ENCODE assay signal across 12 mouse cellular contexts in genomic region chr11:19899621-19900020, GRCm38 (mm10). TPM values are rescaled to one million over a fixed set of nuclear protein-coding genes. Genes with fewer than 3 reads are reported as not detected.
DNase-seq lines count a peak whose midpoint lies in the region; ATAC-seq and TF ChIP-seq lines count a peak whose summit lies in the region.
"Had no signal": no experiment of that assay in that cellular context is flagged by ENCODE, and none has a peak within 500 bp of the region (broad histone marks: within the 10 kb centered on the region; RNA-seq: fewer than 3 reads in every experiment).

No protein-coding gene starts in this region.

- H3K4me1 ChIP-seq in stomach, postnatal 0 days (replicated peaks; ENCODE audit: control insufficient read depth, insufficient read depth): no peaks in the 10 kb centered on the region
- H3K4me1 ChIP-seq: heart, embryonic 15.5 days had no signal

- H3K27me3 ChIP-seq in stomach, postnatal 0 days (ENCODE audit: control insufficient read depth, insufficient read depth, low read length): no peaks in the 10 kb centered on the region
- H3K27me3 ChIP-seq: heart, embryonic 15.5 days had no signal

- peak; percentile 81 for ATAC-seq in frontal cortex, adult (ENCODE audit: low TSS enrichment)
- ATAC-seq in stomach, postnatal 0 days (ENCODE audit: low FRiP score, low TSS enrichment): no peak
- ATAC-seq: intestine, postnatal 0 days had no signal

- H3K4me2 ChIP-seq in stomach, postnatal 0 days (replicated peaks; ENCODE audit: low read depth): no peak overlapping the region
- H3K4me2 ChIP-seq: heart, embryonic 15.5 days had no signal

- no peaks in the 10 kb centered on the region for H3K36me3 ChIP-seq in stomach, postnatal 0 days (ENCODE audit: control insufficient read depth, insufficient read depth, low read length)
- H3K36me3 ChIP-seq: heart, embryonic 15.5 days had no signal

- WGBS in stomach, postnatal 0 days: 67% methylated on average over 5 of the region's 5 CpGs

- TF ChIP-seq CTCF in stomach, postnatal 0 days (IDR thresholded peaks at IDR 0.05; ENCODE audit: low read depth): no peak

- no peak for TF ChIP-seq EP300 in stomach, postnatal 0 days (optimal IDR thresholded peaks at IDR 0.05)

- peak; percentile 88 for DNase-seq in cerebellum, adult 8-10 months
- DNase-seq in layer of hippocampus, postnatal 36 days: peak; percentile 84 to 85
- peak; percentile 84 for DNase-seq in right cerebral cortex, postnatal 25 days
- DNase-seq in heart, adult 18-20 months: no peak
- no peak for DNase-seq in adrenal gland, postnatal 4 days (ENCODE audit: low spot score in 2 of 2)
- no peak for DNase-seq in stomach, postnatal 0 days (ENCODE audit: low spot score)
- DNase-seq: liver; lung, postnatal 4 days had no signal

- H3K9me3 ChIP-seq in stomach, postnatal 0 days (ENCODE audit: control insufficient read depth, low read length): no peaks in the 10 kb centered on the region
- H3K9me3 ChIP-seq: heart, embryonic 15.5 days had no signal

- H3K4me3 ChIP-seq in stomach, postnatal 0 days (ENCODE audit: low read depth, low read length): no peak overlapping the region
- H3K4me3 ChIP-seq: heart, embryonic 15.5 days; myocyte had no signal

- no peak overlapping the region for H3K9ac ChIP-seq in stomach, postnatal 0 days (ENCODE audit: low read length)
- H3K9ac ChIP-seq: heart, embryonic 15.5 days had no signal

- no peak overlapping the region for H3K27ac ChIP-seq in stomach, postnatal 0 days (replicated peaks)
- H3K27ac ChIP-seq: heart, embryonic 15.5 days had no signal

RNA-seq across cellular contexts. Expression of gene Spred2, which starts 24.6 kb away (rescaled TPM):
- 10 to 100 TPM; 94.2 to 95.2 TPM for total RNA-seq in layer of hippocampus, postnatal 36 days (2021)
- 10 to 100 TPM; 18.0 to 20.7 TPM for total RNA-seq in heart, adult 18-20 months (2021)
- 10 to 100 TPM; 49.2 to 50.9 TPM for total RNA-seq in adrenal gland, postnatal 4 days (2021)
- 3.5 and 3.6 TPM in 2 replicates for polyA plus RNA-seq in stomach, postnatal 0 days (2015; fragmentation: Nextera tagmentation; extraction: Ambion mirVana)

Comparison
In these comparisons a context has a peak if more than half of its experiments do, and no peak if none do; other contexts are left out.
1. DNase-seq: peak in cerebellum, adult 8-10 months (single experiment), layer of hippocampus, postnatal 36 days (2 of 2) and right cerebral cortex, postnatal 25 days (single experiment); none in heart, adult 18-20 months (0 of 2), adrenal gland, postnatal 4 days (0 of 2) and stomach, postnatal 0 days (single experiment).